Mouse (Mus musculus) stomach, embryonic 15.5 days (tissue): ENCODE results near the gene Abcc2. TPM values are rescaled to one million over a fixed set of nuclear protein-coding genes. Genes with fewer than 3 reads are reported as not detected.

ENCODE experiments used
- ATAC-seq: fragments of 200-750 bp; cut with Nextera tagmentation; 2 replicates; pipeline ENCODE4 v1.8.0; 2017; ENCODE audit warnings: low read depth, moderate number of reproducible peaks, moderate TSS enrichment; ENCODE audit not compliant: insufficient read depth, low FRiP score
- H3K27ac ChIP-seq: fragments of 300-500 bp; sonication (generic); 2 replicates; pipeline ENCODE4 v1.5.1; 2015; ENCODE audit warnings: mild to moderate bottlenecking, inconsistent platforms
- H3K27me3 ChIP-seq: fragments of 300-500 bp; sonication (generic); replicated peaks from 2 replicates; pipeline ENCODE4 v1.6.1; 2015; ENCODE audit warnings: inconsistent platforms
- H3K36me3 ChIP-seq: fragments of 300-500 bp; sonication (generic); 2 replicates; pipeline ENCODE4 v1.6.1; 2015; ENCODE audit warnings: inconsistent platforms
- H3K4me1 ChIP-seq: fragments of 300-500 bp; sonication (generic); 2 replicates; pipeline ENCODE4 v1.6.1; 2015; ENCODE audit warnings: inconsistent platforms
- H3K4me2 ChIP-seq: fragments of 300-500 bp; sonication (generic); 2 replicates; pipeline ENCODE4 v1.6.1; 2015; ENCODE audit warnings: mild to moderate bottlenecking, inconsistent platforms
- H3K4me3 ChIP-seq: fragments of 300-500 bp; sonication (generic); replicated peaks from 2 replicates; pipeline ENCODE4 v1.5.1; 2015; ENCODE audit warnings: inconsistent platforms
- H3K9ac ChIP-seq: fragments of 300-500 bp; sonication (generic); 2 replicates; pipeline ENCODE4 v1.6.1; 2015; ENCODE audit warnings: inconsistent platforms
- H3K9me3 ChIP-seq: fragments of 300-500 bp; sonication (generic); 2 replicates; pipeline ENCODE4 v1.6.1; 2016; ENCODE audit warnings: inconsistent platforms
- WGBS: fragments of 180-500 bp; shearing (Covaris S2); methylation state at CpG from one replicate; pipeline ENCODE4 v1.1.7; 2015; 5-methylcytosine and 5-hydroxymethylcytosine counted together
- polyA plus RNA-seq: library from polyadenylated mRNA; unstranded; fragments of >200 nt; fragmentation: Nextera tagmentation; extraction: Ambion mirVana; gene quantifications from 2 replicates; pipeline ENCODE4 v1.2.1, GENCODE M21; 2015

Abcc2 gene
- polyA plus RNA-seq, 1 experiment from 2014 or later: 2.0 TPM

DNA sequence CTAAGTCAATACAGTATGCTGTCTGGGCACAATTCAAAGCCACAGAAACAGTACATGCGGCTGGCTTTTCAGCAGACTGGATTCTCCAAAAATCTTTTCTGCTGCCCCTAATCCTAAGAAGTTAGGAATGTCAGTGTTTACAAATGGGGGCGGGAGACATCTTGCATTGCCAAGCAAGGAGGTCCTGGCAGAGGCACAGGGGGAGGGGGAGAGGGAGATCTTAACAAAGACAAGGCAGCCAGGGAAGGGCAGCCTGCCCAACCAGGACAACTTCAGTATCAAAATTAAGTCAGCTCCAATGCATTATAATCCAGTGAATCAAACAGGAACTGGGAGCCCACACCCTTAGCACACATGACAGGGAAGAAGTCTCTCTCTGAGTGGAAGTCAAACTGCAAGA is 94.0 kb downstream of the Abcc2 start:
- 28% methylated on average over 2 of the region's 2 CpGs for WGBS
- Histone ChIP-seq H3K27ac (peak overlapping the region; percentile 52), H3K27me3 (no peaks in the 10 kb centered on the region), H3K4me2 (no peak overlapping the region; the same call in 1 of the 2 replicates), H3K4me1 (peaks cover 35% of the 10 kb centered on the region), H3K9ac (no peak overlapping the region), H3K36me3 (peaks cover 23% of the 10 kb centered on the region), H3K9me3 (no peaks in the 10 kb centered on the region), H3K4me3 (no peak overlapping the region)
- ATAC-seq: no peak

DNA sequence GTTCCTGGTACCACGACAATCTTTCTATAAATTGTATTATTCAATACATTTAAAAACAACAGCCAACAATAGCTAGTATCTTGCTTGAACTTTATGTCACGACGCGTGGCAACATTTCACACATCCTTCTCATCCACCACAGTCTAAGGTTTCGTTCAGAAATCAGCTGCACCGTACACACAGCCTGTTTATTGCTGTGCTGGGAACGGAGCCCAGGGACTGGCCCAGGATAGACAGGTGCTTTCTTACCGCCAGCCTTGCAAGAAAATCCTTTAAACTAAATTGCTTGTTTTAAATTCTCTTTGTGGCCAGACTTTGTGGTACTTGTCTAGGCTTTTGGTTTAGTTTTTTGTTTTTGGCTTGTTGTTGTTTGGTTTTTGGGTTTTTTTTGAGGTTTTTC is 95.4 kb downstream of the Abcc2 start:
- 75% methylated on average over 8 of the region's 8 CpGs for WGBS
- H3K9me3 ChIP-seq: no peaks in the 10 kb centered on the region
- peaks cover 35% of the 10 kb centered on the region for H3K4me1 ChIP-seq
- no peak overlapping the region for H3K4me2 ChIP-seq
- H3K27ac ChIP-seq: no peak overlapping the region
- H3K36me3 ChIP-seq: peaks cover 15% of the 10 kb centered on the region; the same call in 1 of the 2 replicates
- no peak overlapping the region for H3K4me3 ChIP-seq
- no peaks in the 10 kb centered on the region for H3K27me3 ChIP-seq
- no peak for ATAC-seq
- no peak overlapping the region for H3K9ac ChIP-seq

DNA sequence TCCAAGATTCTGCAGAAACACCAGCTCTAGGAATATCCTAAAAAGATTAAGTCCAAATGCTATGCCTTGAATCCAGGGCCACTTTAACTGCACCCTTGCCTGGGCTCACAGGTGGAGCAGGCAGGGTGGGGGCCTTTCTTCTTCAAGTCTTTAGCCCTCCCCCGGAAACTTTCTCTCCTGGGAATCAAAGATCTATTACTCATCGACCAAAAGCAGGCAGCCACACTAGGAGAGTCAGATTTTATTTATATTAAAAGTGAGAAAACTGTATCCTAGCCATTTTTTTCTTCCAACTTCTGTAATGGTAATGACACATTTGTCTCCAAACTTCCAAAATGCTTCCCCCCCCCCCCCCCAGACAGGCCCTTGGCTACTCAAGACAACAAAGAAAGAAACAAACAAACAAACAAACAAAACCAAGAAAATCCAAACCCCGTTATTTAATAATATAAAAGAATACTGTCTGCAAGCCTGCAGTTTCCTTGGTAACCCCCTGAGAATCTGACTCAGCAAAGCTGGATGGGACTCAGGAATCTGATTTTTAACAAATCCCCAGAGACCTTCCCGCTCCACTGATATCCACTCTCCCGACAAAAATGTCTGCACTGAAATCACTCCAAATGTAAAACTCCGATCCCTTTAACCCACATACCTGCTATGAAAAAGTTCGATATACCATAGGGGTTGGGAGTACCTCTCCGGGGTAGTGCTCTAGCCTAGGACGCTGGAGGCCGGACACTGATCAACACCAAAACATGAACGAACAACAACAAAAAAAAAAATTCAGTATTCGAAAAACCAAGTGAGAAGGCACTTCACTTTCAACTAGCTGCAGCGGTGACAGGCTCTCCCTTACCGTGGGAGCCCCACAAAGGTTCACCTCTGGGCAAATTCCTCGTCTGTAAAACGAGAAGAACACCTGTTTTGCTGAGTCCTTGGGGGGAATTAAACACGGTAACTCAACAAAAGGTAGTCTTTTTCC is 96.4 kb downstream of the Abcc2 start:
- Histone ChIP-seq H3K4me2 (peak overlapping the region; percentile 65), H3K4me3 (peak overlapping the region; percentile 67), H3K9me3 (no peaks in the 10 kb centered on the region), H3K27me3 (no peaks in the 10 kb centered on the region), H3K36me3 (0 out of 2 replicates have a peak, but pooled peaks cover 4% of the 10 kb centered on the region), H3K4me1 (peaks cover 42% of the 10 kb centered on the region), H3K27ac (peak overlapping the region; percentile 96), H3K9ac (peak overlapping the region; percentile 34; the same call in 1 of the 2 replicates)
- ATAC-seq: no peak
- WGBS: 7% methylated on average over 17 of the region's 17 CpGs

DNA sequence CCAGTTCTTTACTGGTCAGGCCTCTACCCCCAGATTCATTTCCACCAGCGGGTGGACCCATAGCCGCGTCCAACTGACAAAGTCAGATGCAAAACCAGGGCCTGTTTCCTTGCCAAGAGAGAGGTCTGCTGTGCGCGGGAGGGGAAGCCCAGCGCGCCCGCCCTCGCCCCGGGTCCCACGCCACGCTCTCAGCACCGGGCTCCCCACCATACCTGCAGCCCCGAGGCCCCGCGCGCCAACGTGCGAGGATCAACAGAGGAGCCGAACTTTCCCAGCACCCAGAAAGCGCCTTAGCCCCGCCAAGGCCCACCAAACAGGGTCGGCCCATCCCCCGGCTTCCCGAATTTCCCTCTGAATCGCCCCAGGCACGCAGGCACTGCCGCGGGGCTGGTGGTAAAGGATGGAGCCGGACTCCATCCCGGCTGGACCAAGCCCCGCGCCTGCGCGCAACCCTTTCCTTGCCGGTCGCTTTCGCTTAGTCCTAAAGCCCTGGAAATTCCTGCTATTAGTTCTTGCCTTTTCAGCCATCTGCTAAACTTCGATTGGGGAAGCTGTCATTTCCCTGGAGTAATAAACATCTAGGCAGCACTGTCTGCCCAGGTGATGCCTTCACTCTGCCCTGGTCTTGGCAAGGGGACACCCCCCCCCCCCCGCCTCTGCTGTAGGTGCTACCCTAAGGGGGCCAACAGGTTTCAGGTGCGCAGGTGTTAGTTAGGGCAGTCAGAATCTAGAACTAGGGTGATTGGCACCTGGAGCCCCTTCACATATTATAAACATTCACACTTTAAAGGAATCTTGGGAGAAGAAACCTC is 97.6 kb downstream of the Abcc2 start:
- WGBS: under 1% methylated on average over 41 of the region's 41 CpGs
- peak; percentile 71 for ATAC-seq
- Histone ChIP-seq H3K27me3 (no peaks in the 10 kb centered on the region), H3K27ac (peak overlapping the region; percentile 96), H3K4me1 (peaks cover 47% of the 10 kb centered on the region), H3K9me3 (no peaks in the 10 kb centered on the region), H3K4me3 (peak overlapping the region; percentile 67), H3K36me3 (no peaks in the 10 kb centered on the region), H3K4me2 (peak overlapping the region; percentile 65), H3K9ac (peak overlapping the region; percentile 34)

DNA sequence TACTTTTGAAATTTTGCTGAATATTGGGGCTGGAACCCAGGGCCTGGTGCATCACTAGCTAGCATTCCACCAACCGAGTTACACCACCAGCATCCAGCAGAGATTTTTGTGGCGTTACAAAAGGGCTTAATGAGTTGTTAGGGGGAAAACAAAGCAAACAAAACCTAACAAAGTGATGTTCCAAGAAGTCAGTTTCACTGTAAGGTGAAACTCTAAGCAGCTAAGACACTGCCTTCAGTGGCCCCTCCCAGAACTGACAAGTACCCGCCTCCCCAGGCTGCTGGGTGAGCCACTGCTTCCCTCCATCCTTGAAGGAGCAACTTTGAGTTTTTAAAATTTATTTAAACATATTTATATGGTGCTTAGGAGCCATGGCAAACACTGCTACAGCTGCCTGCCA is 98.4 kb downstream of the Abcc2 start:
- H3K4me3 ChIP-seq: no peak overlapping the region
- no peaks in the 10 kb centered on the region for H3K27me3 ChIP-seq
- no peak overlapping the region; the same call in 1 of the 2 replicates for H3K4me2 ChIP-seq
- WGBS: 20% methylated on average over 3 of the region's 3 CpGs
- no peak for ATAC-seq
- H3K9ac ChIP-seq: no peak overlapping the region
- peak overlapping the region; percentile 96; the same call in 1 of the 2 replicates for H3K27ac ChIP-seq
- H3K36me3 ChIP-seq: no peaks in the 10 kb centered on the region
- no peaks in the 10 kb centered on the region for H3K9me3 ChIP-seq
- H3K4me1 ChIP-seq: peaks cover 47% of the 10 kb centered on the region

GRCm38 (mm10) chr19:43881615-43882014 is 99.6 kb downstream of the Abcc2 start:
- Histone ChIP-seq H3K4me2 (no peak overlapping the region), H3K4me3 (no peak overlapping the region), H3K27ac (no peak overlapping the region), H3K4me1 (peaks cover 41% of the 10 kb centered on the region), H3K9me3 (no peaks in the 10 kb centered on the region), H3K36me3 (no peaks in the 10 kb centered on the region), H3K9ac (no peak overlapping the region), H3K27me3 (no peaks in the 10 kb centered on the region)
- ATAC-seq: no peak
- 82% methylated on average over 7 of the region's 7 CpGs for WGBS

DNA sequence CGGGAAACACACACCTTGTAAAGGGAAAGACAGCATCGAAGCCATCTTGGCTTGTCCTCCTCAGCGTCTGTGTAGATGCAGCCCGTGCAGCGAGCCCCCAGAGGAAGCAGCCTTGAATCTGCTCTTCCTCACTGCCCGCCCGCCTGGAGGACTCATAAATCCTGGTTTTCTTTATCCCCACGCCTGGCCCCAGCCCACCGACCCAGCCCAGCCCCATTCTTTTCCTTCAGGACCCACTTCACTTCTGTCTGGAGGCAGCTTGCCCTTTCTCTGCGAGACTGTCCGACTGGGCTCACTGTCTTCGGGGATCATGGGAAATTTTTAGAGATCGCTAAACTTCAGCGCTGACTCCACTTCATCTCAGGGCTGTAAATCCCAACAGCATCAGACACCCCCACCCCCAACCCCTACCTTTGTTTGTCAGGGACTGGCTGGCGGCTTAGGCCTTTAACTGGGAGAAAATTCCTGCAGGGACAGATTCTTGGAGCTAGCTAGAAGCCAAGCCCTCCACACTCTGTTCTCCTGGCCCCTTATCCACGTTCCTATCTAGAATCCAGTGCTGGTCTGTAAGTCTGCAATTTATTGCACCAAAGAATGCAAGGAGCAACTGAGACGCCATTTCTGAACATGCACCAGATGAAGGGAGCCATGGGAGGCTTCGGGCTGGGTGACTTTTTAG is 101.0 kb downstream of the Abcc2 start:
- Histone ChIP-seq H3K4me1 (peaks cover 34% of the 10 kb centered on the region), H3K36me3 (no peaks in the 10 kb centered on the region), H3K27me3 (no peaks in the 10 kb centered on the region), H3K4me3 (peak overlapping the region; percentile 9; the same call in 1 of the 2 replicates), H3K9ac (no peak overlapping the region), H3K9me3 (no peaks in the 10 kb centered on the region), H3K27ac (peak overlapping the region; percentile 68; the same call in 1 of the 2 replicates), H3K4me2 (peak overlapping the region; percentile 37)
- 22% methylated on average over 18 of the region's 18 CpGs for WGBS
- peak; percentile 42; the same call in 1 of the 2 replicates for ATAC-seq

GRCm38 (mm10) chr19:43884668-43885498 is 102.9 kb downstream of the Abcc2 start:
- no peaks in the 10 kb centered on the region for H3K27me3 ChIP-seq
- H3K9ac ChIP-seq: no peak overlapping the region
- 44% methylated on average over 13 of the region's 13 CpGs for WGBS
- H3K27ac ChIP-seq: peak overlapping the region; percentile 59; the same call in 1 of the 2 replicates
- H3K9me3 ChIP-seq: no peaks in the 10 kb centered on the region
- H3K36me3 ChIP-seq: no peaks in the 10 kb centered on the region
- peak overlapping the region; percentile 47 for H3K4me2 ChIP-seq
- peak overlapping the region; percentile 16; the same call in 1 of the 2 replicates for H3K4me3 ChIP-seq
- ATAC-seq: peak; percentile 25; the same call in 1 of the 2 replicates
- peaks cover 31% of the 10 kb centered on the region for H3K4me1 ChIP-seq

DNA sequence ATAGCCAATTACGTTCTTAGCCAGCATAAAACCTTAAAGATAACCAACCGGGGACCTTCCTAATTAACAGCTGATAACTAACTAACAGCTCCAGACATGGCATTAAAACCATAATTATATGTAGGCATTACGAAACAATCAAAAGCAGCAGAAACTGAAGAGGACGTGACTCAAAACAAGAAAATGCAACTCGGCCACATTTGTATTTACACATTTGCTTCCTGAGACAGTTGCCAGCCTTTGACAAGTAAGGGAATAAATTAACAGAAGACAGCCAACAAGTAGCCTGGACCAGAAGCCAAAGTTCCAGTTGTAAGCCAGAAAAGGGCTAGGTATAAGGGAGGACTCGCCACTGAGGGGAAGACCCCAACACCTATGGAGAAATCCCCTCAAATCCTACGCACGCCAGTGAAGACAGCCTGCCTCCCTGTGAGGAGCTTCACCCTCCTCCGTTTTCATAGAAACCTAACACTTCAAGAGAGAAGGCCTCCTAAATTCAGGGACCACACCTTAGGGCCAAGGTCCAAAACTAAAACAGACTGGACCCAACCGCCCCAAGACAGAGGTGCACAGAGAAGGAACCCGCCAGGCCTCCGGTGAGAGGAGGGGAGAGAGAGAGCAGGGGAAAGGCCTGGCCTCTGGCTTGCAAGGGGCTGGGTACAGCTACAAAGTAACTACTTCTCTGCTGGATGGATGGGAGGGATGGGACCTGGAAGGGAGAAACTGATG is 104.5 kb downstream of the Abcc2 start:
- WGBS: 61% methylated on average over 12 of the region's 12 CpGs
- Histone ChIP-seq H3K9me3 (no peaks in the 10 kb centered on the region), H3K4me3 (peak overlapping the region; percentile 11), H3K27ac (no peak overlapping the region), H3K4me1 (peaks cover 21% of the 10 kb centered on the region), H3K36me3 (no peaks in the 10 kb centered on the region), H3K9ac (no peak overlapping the region), H3K27me3 (no peaks in the 10 kb centered on the region), H3K4me2 (peak overlapping the region; percentile 47)
- ATAC-seq: no peak

GRCm38 (mm10) chr19:43887242-43887641 is 105.2 kb downstream of the Abcc2 start:
- Histone ChIP-seq H3K9me3 (no peaks in the 10 kb centered on the region), H3K4me1 (peaks cover 21% of the 10 kb centered on the region), H3K9ac (no peak overlapping the region), H3K36me3 (no peaks in the 10 kb centered on the region), H3K27ac (no peak overlapping the region), H3K4me2 (peak overlapping the region; percentile 47), H3K27me3 (no peaks in the 10 kb centered on the region), H3K4me3 (peak overlapping the region; percentile 39)
- 74% methylated on average over 5 of the region's 5 CpGs for WGBS
- ATAC-seq: no peak
